Mouse (Mus musculus): Measurements from ENCODE around the gene Agtpbp1.
A peak's percentile ranks its signal among the peaks of the same experiment; 100 is the strongest.

The Agtpbp1 gene

DNA sequence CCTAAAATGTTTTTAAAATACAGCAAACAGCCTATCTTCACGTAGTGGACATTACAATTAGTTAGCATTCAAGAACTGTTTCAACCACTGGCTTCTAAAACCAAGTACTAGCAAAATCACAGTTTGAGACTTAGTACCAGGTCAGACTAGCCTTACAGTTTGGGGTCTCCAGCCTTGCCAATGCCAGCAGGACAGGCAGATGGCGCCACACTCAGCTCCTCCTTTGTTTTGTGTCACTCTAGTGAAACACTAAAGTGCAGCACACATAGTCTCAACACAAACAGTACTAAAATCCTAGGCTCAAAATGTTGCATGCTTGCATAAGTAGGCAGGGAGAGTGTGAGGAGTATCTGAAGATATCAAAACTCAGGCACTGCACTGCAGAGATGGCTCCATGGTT is 53.8 kb downstream of the Agtpbp1 start:
- no peak for DNase-seq (ENCODE audit: low read depth)

DNA sequence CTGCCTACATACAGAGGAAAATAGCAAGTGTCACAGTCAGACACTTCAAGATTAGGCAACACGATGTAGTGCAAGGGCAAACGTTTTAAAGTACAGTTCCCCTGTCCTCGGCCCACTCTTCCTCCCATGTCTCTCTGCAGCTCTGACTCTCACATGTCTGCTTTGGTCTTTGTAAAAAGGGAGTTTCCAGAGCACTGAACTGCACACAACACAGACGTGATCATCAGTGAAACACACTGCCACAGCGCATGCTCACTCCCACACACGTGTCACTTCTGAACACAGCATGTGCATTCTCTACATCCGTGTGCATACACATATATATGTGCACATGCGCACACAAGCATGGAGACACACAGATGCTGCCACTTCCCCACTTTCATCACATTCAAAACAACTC is 54.5 kb downstream of the Agtpbp1 start:
- DNase-seq (ENCODE audit: low read depth) = no peak

DNA sequence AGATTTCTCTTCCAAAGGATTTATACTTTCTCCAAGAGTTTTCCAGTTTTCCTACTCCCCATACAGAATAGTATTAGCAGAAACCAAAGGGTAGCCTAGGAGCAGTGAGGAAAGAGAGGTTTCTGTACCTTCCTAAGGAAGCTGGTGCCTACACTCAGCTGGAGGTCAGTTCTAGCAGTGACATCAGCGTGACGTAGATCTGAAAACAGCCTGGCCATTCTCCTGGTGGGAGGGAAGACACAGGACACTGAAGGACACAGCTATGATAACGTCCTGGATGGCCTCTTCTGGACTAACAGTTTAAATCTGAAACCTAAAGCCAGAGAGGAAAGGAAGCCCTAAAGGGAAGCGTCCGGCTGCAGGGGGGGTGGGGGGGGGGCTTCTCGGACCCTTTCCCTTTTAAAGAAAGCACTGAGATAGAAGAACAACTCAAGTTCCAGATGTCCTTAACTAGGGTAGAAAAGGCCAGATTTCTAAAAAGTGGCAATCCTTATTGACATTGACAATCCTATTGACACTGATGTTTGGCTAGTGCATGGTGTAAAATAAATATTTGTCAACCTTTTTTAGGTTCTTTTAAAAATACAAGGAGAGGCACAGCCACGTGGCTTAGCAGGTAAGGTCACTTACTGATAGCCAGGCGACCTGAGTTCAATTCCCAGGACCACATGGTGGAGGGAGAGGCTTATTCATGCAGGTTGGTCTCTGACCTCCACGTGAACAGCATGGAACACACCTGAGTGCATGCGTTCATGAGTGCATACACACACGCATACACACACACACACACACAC is 63.6 kb downstream of the Agtpbp1 start:
- DNase-seq (ENCODE audit: low read depth) = no peak

DNA sequence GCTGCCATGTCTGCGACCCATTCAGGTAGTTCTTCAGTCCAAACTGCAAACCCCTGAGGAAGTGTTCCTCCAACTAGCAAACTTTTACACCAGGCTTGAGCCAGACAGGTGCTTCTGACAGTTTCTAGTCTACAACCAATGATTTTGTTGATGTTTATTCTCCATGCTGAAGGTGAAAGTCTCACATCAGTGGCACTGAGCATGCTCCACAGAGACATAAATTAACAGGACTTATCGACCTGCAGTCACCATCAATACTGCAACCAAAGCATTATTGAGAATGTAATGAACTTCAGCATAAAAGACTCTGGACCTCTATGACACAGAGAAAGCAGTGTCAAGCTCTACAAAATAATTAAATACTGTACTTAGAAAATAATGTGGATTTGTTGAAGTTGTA is 64.2 kb downstream of the Agtpbp1 start:
- DNase-seq (ENCODE audit: low read depth) = no peak

DNA sequence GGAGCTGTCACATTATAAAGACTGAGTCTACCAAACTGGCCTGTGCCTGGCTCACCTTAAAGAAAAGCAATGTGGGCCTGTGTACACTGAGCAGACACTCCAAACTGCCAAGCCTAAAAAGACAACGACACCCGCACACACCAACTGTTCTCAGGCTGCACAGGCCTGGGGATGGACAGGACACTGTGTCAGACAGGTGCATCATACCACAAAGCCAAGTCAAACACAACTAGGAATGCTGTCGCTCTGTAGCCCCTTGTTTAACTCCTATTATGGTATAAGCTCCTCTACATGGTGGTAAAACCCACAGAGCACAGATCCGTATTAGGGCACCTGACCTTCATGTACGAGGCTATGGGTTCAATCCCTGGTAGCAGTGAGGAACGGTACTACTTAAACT is 65.5 kb downstream of the Agtpbp1 start:
- no peak for DNase-seq (ENCODE audit: low read depth)

- no peak for DNase-seq (ENCODE audit: low read depth)
Measured at GRCm38 (mm10) chr13:59518016-59518415, 67.0 kb downstream of the Agtpbp1 start.

- DNase-seq (ENCODE audit: low read depth) = peak; percentile 43
Measured at GRCm38 (mm10) chr13:59515074-59515473, 70.0 kb downstream of the Agtpbp1 start.

DNA sequence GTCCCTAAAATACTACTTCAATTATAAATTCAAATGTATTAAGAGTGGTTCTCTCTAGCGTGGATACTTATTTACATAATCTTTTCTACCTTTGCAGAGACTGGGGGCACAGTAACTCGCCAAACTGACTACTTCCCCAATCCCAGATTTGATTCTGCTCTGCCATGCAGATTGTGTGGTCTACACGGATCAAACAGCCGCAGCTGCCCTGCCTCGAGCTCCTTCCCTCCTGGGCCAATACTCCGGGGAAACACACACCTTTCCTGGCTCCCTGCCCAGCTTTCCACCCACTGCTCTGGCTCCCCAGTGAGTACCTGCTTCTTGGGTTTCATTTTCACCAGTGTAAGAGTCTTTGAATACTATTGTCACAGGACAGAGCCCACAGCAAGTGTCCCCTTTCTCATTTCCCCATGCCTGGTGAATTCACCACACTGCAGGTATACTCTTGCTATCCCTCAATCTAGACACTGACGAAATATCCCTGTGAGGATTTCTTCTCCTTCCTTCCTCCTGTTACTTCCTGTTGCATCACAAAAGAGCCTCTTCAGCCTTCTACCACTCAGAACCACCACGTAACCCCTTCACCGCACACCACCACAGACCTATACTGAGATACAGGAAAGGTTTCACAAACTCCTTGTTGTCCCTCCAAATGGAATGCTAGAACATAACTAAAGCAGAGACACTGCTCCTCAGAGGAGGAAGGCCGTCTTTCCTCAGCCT is 75.2 kb downstream of the Agtpbp1 start:
- DNase-seq (ENCODE audit: low read depth) = no peak

GRCm38 (mm10) chr13:59508584-59508983 is 76.4 kb downstream of the Agtpbp1 start:
- DNase-seq (ENCODE audit: low read depth) = no peak

DNA sequence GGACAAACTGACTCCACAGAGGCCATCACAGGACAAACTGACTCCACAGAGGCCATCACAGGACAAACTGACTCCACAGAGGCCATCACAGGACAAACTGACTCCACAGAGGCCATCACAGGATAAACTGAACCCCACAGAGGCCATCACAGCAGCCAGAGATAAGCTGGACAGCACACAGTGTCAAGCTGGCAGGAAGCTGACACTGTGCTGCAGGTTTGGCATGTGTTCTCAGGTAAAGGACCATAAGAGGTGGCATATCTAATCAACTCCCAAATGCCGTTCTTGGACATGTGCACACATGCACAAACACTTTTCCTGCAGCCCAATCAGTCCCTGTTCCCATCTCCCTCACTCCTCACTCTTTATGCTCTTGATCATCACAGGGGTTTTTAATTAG is 78.6 kb downstream of the Agtpbp1 start:
- DNase-seq (ENCODE audit: low read depth) = no peak

DNA sequence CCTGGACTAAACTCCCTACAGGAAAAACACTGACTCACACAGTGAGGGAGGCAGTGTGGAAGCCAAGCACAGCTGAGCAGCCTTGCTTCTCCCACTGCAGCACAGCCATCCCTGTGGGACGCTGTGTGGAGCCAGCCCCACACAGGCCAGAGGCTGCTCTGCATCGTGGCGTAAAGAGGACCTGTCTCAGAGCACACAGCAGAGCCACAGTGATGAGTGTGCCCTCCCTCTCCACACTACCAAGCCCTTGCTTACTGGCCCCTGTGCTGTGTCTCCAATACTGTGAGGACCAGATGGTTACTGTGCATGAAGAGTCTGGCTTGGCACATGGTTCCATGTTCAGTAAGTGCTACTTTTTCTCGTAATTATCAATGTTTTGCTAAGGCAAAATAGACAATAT is 79.2 kb downstream of the Agtpbp1 start:
- no peak for DNase-seq (ENCODE audit: low read depth)

GRCm38 (mm10) chr13:59503581-59503980 is 81.4 kb downstream of the Agtpbp1 start:
- no peak for DNase-seq (ENCODE audit: low read depth)

GRCm38 (mm10) chr13:59499831-59500230 is 85.2 kb downstream of the Agtpbp1 start:
- DNase-seq (ENCODE audit: low read depth) = no peak

GRCm38 (mm10) chr13:59499374-59499773 is 85.7 kb downstream of the Agtpbp1 start:
- no peak for DNase-seq (ENCODE audit: low read depth)

- DNase-seq (ENCODE audit: low read depth) = no peak
Measured at GRCm38 (mm10) chr13:59498191-59498590, 86.8 kb downstream of the Agtpbp1 start.

GRCm38 (mm10) chr13:59495839-59496238 is 89.2 kb downstream of the Agtpbp1 start:
- DNase-seq (ENCODE audit: low read depth) = no peak

DNA sequence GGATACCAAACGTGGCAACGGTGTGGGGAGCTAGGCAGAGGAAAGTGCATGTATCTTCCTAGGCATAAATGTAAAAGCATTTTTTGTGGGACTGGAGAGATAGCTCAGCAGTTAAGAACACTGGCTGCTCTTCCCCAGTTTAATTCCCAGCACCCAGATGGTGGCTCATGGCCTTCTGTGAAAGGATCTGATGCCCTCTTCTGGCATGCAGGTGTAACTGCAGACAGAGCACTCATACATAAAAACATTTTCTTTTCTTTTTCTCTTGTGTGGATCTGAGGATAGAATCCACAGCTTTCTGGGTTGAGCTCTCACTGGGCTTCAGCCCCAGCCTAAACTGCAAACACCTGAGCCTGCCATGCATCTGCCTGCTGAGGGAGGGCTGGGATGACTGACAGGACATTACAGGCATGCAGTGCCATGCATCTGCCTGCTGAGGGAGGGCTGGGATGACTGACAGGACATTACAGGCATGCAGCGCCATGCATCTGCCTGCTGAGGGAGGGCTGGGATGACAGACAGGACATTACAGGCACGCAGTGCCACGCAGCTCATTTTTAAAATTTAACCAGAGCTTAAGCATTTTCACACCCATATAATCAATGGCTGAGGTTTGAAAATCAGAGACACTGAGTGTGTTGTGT is 90.3 kb downstream of the Agtpbp1 start:
- DNase-seq (ENCODE audit: low read depth) = no peak

DNA sequence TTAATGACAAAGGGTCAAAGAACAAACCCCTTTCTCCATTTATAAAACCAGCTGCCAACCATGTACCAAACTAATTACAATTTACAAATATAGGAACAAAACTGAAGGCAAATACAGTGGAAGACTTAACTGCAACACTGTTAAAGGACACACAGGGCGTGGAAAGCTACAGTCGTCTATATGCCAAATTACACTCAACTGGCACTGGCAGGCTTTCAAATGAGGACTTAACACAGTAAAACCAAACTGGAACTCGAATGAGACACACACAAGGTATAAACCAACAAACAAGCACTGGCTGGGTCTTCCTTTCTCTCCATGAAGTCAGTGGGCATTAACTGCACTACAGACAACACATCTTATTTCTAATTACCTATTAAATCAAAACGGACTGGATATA is 94.3 kb downstream of the Agtpbp1 start:
- no peak for DNase-seq (ENCODE audit: low read depth)

DNA sequence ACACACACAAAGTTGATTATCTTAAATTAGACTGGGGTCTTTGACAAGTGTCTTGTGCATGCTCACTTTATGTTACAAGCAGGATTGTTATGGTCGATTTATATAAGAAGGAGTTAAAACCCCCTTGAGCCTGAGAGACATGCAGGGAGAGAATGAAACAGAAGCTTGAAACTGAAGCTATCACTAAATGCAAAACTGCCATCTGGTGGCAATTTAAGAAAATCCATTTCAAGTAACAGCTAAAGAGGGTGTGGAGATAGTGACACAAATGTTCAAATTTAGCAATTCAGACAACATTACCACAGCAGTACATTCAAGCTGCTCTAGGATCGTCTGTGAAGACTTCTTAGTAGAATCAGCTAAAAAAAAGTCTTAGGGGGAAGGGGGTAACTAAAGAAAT is 95.9 kb downstream of the Agtpbp1 start:
- DNase-seq (ENCODE audit: low read depth) = no peak

DNA sequence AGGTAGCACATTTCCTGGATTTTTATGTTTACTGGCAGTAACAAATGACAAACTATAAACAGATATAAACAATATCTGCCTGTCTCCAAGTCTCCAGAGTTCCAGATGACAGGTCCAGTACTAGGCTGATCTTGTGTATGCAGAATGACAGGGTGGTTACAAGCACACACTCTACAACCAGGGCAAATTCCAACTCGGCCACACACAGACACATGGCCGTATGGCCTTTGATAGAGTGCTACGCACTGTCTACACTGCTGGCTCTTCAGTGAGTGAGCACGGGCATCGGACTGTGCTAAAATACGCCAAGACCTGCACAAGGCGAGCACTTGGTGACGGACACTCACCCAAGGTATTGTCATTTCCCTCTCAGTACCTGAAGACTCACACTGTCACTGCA is 97.7 kb downstream of the Agtpbp1 start:
- no peak for DNase-seq (ENCODE audit: low read depth)

GRCm38 (mm10) chr13:59486243-59486642 is 98.8 kb downstream of the Agtpbp1 start:
- no peak for DNase-seq (ENCODE audit: low read depth)

DNA sequence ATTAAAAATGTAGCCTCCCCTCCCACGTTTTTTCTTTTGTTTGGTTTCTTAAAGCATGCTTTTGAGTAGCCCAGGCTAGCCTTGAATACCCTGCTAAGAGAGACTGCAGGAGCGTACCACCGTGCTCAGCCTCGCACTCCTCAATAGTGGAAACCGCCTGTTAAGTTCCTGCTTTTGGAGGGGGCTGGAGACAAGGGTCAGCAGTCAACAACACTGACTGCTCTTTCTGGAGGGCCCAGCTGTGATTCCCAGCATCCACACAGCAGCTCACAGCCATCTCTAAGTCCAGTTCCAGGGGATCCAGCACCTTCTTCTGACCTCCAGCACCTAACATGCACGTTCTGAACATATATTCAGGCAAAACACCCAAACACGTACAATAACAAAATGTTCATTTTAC is 99.6 kb downstream of the Agtpbp1 start:
- DNase-seq (ENCODE audit: low read depth) = no peak

DNA sequence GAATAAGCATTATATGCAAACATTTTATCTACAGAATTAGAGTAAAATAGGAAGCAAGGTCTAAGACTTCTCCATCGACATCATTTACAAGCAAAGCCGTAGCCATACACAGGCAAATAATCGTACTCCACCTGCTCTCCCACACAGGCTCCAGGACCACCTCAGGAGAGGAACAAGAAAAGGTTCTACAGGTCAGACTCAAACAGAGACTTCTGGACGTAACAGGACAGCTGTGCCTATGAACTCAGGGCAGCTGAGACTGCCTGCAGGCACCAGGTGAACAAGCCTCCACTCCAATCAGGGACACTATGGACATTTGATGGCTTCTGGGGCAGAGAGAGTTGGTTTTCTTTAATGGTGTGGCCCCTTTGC is 103.6 kb downstream of the Agtpbp1 start:
- DNase-seq (ENCODE audit: low read depth) = no peak

All from c-Kit-positive CD71-positive TER-119-negative erythroid progenitor cells, embryonic 14.5 days (primary cell).